Mouse (Mus musculus): ENCODE data around the gene Ebf3.

GRCm38 (mm10) chr7:137316181-137316925, 2.1 kb upstream of the Ebf3 start:
- no peak for TF ChIP-seq GATA1 (IDR thresholded peaks at IDR 0.05; ENCODE audit: borderline replicate concordance, low read length)
- no peak for TF ChIP-seq FLI1 (IDR thresholded peaks at IDR 0.05; ENCODE audit: low read length)

Measured in megakaryocyte, embryonic 14.5 days (primary cell).